Mouse (Mus musculus): ENCODE measurements around the gene 2410131K14Rik. TPM values are rescaled to one million over a fixed set of nuclear protein-coding genes. Genes with fewer than 3 reads are reported as not detected.

The 2410131K14Rik gene
- polyA plus RNA-seq, 1 experiment from 2014 or later = 7.4 TPM

- Histone ChIP-seq H3K9ac (ENCODE audit: low read length) (0 out of 2 replicates have a peak overlapping the region, but pooled peaks have one; percentile 32), H3K4me2 (ENCODE audit: low read depth, low read length) (peak overlapping the region; percentile 31), H3K27me3 (ENCODE audit: control insufficient read depth, insufficient read depth, low read length) (peaks cover 8% of the 10 kb centered on the region; the same call in 1 of the 2 replicates), H3K4me1 (ENCODE audit: control insufficient read depth, insufficient read depth, low read length) (0 out of 2 replicates have a peak, but pooled peaks cover 6% of the 10 kb centered on the region), H3K4me3 (replicated peaks; ENCODE audit: low read length) (no peak overlapping the region), H3K27ac (ENCODE audit: low read length) (no peak overlapping the region), H3K9me3 (replicated peaks; ENCODE audit: control insufficient read depth, low read length) (no peaks in the 10 kb centered on the region), H3K36me3 (ENCODE audit: control insufficient read depth, insufficient read depth, low read length) (no peaks in the 10 kb centered on the region)
- ATAC-seq (ENCODE audit: insufficient read depth, low FRiP score) = peak; percentile 75; the same call in 1 of the 2 replicates
- WGBS = 0% methylated on average over 13 of the region's 13 CpGs
These were observed 24.0 kb downstream of the 2410131K14Rik start for GRCm38 (mm10) chr5:118268987-118269386.

- Histone ChIP-seq H3K9ac (ENCODE audit: low read length) (no peak overlapping the region), H3K36me3 (ENCODE audit: control insufficient read depth, insufficient read depth, low read length) (no peaks in the 10 kb centered on the region), H3K27ac (ENCODE audit: low read length) (no peak overlapping the region), H3K27me3 (ENCODE audit: control insufficient read depth, insufficient read depth, low read length) (peaks cover 8% of the 10 kb centered on the region; the same call in 1 of the 2 replicates), H3K4me2 (ENCODE audit: low read depth, low read length) (no peak overlapping the region), H3K9me3 (replicated peaks; ENCODE audit: control insufficient read depth, low read length) (no peaks in the 10 kb centered on the region), H3K4me1 (ENCODE audit: control insufficient read depth, insufficient read depth, low read length) (0 out of 2 replicates have a peak, but pooled peaks cover 6% of the 10 kb centered on the region), H3K4me3 (replicated peaks; ENCODE audit: low read length) (no peak overlapping the region)
- ATAC-seq (ENCODE audit: insufficient read depth, low FRiP score) = no peak
- 62% methylated on average over 10 of the region's 10 CpGs for WGBS
These were observed 26.6 kb downstream of the 2410131K14Rik start for GRCm38 (mm10) chr5:118271449-118272110.

- Histone ChIP-seq H3K27ac (ENCODE audit: low read length) (no peak overlapping the region), H3K36me3 (ENCODE audit: control insufficient read depth, insufficient read depth, low read length) (no peaks in the 10 kb centered on the region), H3K4me2 (ENCODE audit: low read depth, low read length) (no peak overlapping the region), H3K27me3 (ENCODE audit: control insufficient read depth, insufficient read depth, low read length) (peaks cover 8% of the 10 kb centered on the region; the same call in 1 of the 2 replicates), H3K9ac (ENCODE audit: low read length) (no peak overlapping the region), H3K9me3 (replicated peaks; ENCODE audit: control insufficient read depth, low read length) (no peaks in the 10 kb centered on the region), H3K4me3 (replicated peaks; ENCODE audit: low read length) (no peak overlapping the region), H3K4me1 (ENCODE audit: control insufficient read depth, insufficient read depth, low read length) (0 out of 2 replicates have a peak, but pooled peaks cover 6% of the 10 kb centered on the region)
- 67% methylated on average over 7 of the region's 7 CpGs for WGBS
- peak; percentile 14; the same call in 1 of the 2 replicates for ATAC-seq (ENCODE audit: insufficient read depth, low FRiP score)
These were observed 28.4 kb downstream of the 2410131K14Rik start for GRCm38 (mm10) chr5:118273446-118273845.

GRCm38 (mm10) chr5:118274546-118274945 lies 29.5 kb downstream of the 2410131K14Rik start:
- Histone ChIP-seq H3K4me3 (replicated peaks; ENCODE audit: low read length) (no peak overlapping the region), H3K36me3 (ENCODE audit: control insufficient read depth, insufficient read depth, low read length) (no peaks in the 10 kb centered on the region), H3K27me3 (ENCODE audit: control insufficient read depth, insufficient read depth, low read length) (peaks cover 8% of the 10 kb centered on the region; the same call in 1 of the 2 replicates), H3K4me1 (ENCODE audit: control insufficient read depth, insufficient read depth, low read length) (0 out of 2 replicates have a peak, but pooled peaks cover 4% of the 10 kb centered on the region), H3K9ac (ENCODE audit: low read length) (no peak overlapping the region), H3K27ac (ENCODE audit: low read length) (no peak overlapping the region), H3K4me2 (ENCODE audit: low read depth, low read length) (no peak overlapping the region), H3K9me3 (replicated peaks; ENCODE audit: control insufficient read depth, low read length) (no peaks in the 10 kb centered on the region)
- ATAC-seq (ENCODE audit: insufficient read depth, low FRiP score) = no peak
- 34% methylated on average over 9 of the region's 9 CpGs for WGBS

- ATAC-seq (ENCODE audit: insufficient read depth, low FRiP score) = no peak
- Histone ChIP-seq H3K9ac (ENCODE audit: low read length) (no peak overlapping the region), H3K27ac (ENCODE audit: low read length) (no peak overlapping the region), H3K27me3 (ENCODE audit: control insufficient read depth, insufficient read depth, low read length) (peaks cover 4% of the 10 kb centered on the region; the same call in 1 of the 2 replicates), H3K4me3 (replicated peaks; ENCODE audit: low read length) (no peak overlapping the region), H3K36me3 (ENCODE audit: control insufficient read depth, insufficient read depth, low read length) (no peaks in the 10 kb centered on the region), H3K4me2 (ENCODE audit: low read depth, low read length) (no peak overlapping the region), H3K9me3 (replicated peaks; ENCODE audit: control insufficient read depth, low read length) (no peaks in the 10 kb centered on the region), H3K4me1 (ENCODE audit: control insufficient read depth, insufficient read depth, low read length) (0 out of 2 replicates have a peak, but pooled peaks cover 4% of the 10 kb centered on the region)
- 58% methylated on average over 7 of the region's 7 CpGs for WGBS
These were observed 31.3 kb downstream of the 2410131K14Rik start for GRCm38 (mm10) chr5:118276281-118276680.

- Histone ChIP-seq H3K36me3 (ENCODE audit: control insufficient read depth, insufficient read depth, low read length) (no peaks in the 10 kb centered on the region), H3K4me1 (ENCODE audit: control insufficient read depth, insufficient read depth, low read length) (0 out of 2 replicates have a peak, but pooled peaks cover 4% of the 10 kb centered on the region), H3K4me3 (replicated peaks; ENCODE audit: low read length) (no peak overlapping the region), H3K9ac (ENCODE audit: low read length) (no peak overlapping the region), H3K27me3 (ENCODE audit: control insufficient read depth, insufficient read depth, low read length) (0 out of 2 replicates have a peak, but pooled peaks cover 3% of the 10 kb centered on the region), H3K4me2 (ENCODE audit: low read depth, low read length) (no peak overlapping the region), H3K27ac (ENCODE audit: low read length) (no peak overlapping the region), H3K9me3 (replicated peaks; ENCODE audit: control insufficient read depth, low read length) (no peaks in the 10 kb centered on the region; the same call in 1 of the 2 replicates)
- no peak for ATAC-seq (ENCODE audit: insufficient read depth, low FRiP score)
- WGBS = 32% methylated on average over 8 of the region's 8 CpGs
These were observed 31.7 kb downstream of the 2410131K14Rik start for GRCm38 (mm10) chr5:118276711-118277110.

- H3K4me2 ChIP-seq (ENCODE audit: low read depth, low read length) = no peak overlapping the region
- H3K36me3 ChIP-seq (ENCODE audit: control insufficient read depth, insufficient read depth, low read length) = no peaks in the 10 kb centered on the region
- 0 out of 2 replicates have a peak, but pooled peaks cover 1% of the 10 kb centered on the region for H3K4me1 ChIP-seq (ENCODE audit: control insufficient read depth, insufficient read depth, low read length)
- H3K9ac ChIP-seq (ENCODE audit: low read length) = no peak overlapping the region
- H3K27ac ChIP-seq (ENCODE audit: low read length) = no peak overlapping the region
- WGBS = 80% methylated on average over 18 of the region's 18 CpGs
- no peaks in the 10 kb centered on the region; the same call in 1 of the 2 replicates for H3K9me3 ChIP-seq (replicated peaks; ENCODE audit: control insufficient read depth, low read length)
- ATAC-seq (ENCODE audit: insufficient read depth, low FRiP score) = 0 out of 2 replicates have a peak, but pooled peaks have one; percentile 14
- no peaks in the 10 kb centered on the region for H3K27me3 ChIP-seq (ENCODE audit: control insufficient read depth, insufficient read depth, low read length)
- no peak overlapping the region for H3K4me3 ChIP-seq (replicated peaks; ENCODE audit: low read length)
These were observed 32.9 kb downstream of the 2410131K14Rik start for GRCm38 (mm10) chr5:118277741-118278495.

- H3K27ac ChIP-seq (ENCODE audit: low read length) = no peak overlapping the region
- H3K4me2 ChIP-seq (ENCODE audit: low read depth, low read length) = no peak overlapping the region
- no peaks in the 10 kb centered on the region for H3K9me3 ChIP-seq (replicated peaks; ENCODE audit: control insufficient read depth, low read length)
- 89% methylated on average over 4 of the region's 4 CpGs for WGBS
- H3K4me1 ChIP-seq (ENCODE audit: control insufficient read depth, insufficient read depth, low read length) = peaks cover 16% of the 10 kb centered on the region
- no peaks in the 10 kb centered on the region for H3K36me3 ChIP-seq (ENCODE audit: control insufficient read depth, insufficient read depth, low read length)
- ATAC-seq (ENCODE audit: insufficient read depth, low FRiP score) = no peak
- H3K4me3 ChIP-seq (replicated peaks; ENCODE audit: low read length) = no peak overlapping the region
- no peak overlapping the region for H3K9ac ChIP-seq (ENCODE audit: low read length)
- H3K27me3 ChIP-seq (ENCODE audit: control insufficient read depth, insufficient read depth, low read length) = no peaks in the 10 kb centered on the region
These were observed 46.4 kb downstream of the 2410131K14Rik start for GRCm38 (mm10) chr5:118291453-118291852.

GRCm38 (mm10) chr5:118292476-118292875 lies 47.4 kb downstream of the 2410131K14Rik start:
- Histone ChIP-seq H3K4me3 (replicated peaks; ENCODE audit: low read length) (no peak overlapping the region), H3K9ac (ENCODE audit: low read length) (no peak overlapping the region), H3K27ac (ENCODE audit: low read length) (no peak overlapping the region), H3K27me3 (ENCODE audit: control insufficient read depth, insufficient read depth, low read length) (no peaks in the 10 kb centered on the region), H3K9me3 (replicated peaks; ENCODE audit: control insufficient read depth, low read length) (no peaks in the 10 kb centered on the region), H3K4me2 (ENCODE audit: low read depth, low read length) (no peak overlapping the region), H3K4me1 (ENCODE audit: control insufficient read depth, insufficient read depth, low read length) (peaks cover 25% of the 10 kb centered on the region), H3K36me3 (ENCODE audit: control insufficient read depth, insufficient read depth, low read length) (no peaks in the 10 kb centered on the region)
- WGBS = 45% methylated on average over 4 of the region's 4 CpGs
- ATAC-seq (ENCODE audit: insufficient read depth, low FRiP score) = no peak

Data from stomach, embryonic 16.5 days (tissue).